In the genomic region with DNA sequence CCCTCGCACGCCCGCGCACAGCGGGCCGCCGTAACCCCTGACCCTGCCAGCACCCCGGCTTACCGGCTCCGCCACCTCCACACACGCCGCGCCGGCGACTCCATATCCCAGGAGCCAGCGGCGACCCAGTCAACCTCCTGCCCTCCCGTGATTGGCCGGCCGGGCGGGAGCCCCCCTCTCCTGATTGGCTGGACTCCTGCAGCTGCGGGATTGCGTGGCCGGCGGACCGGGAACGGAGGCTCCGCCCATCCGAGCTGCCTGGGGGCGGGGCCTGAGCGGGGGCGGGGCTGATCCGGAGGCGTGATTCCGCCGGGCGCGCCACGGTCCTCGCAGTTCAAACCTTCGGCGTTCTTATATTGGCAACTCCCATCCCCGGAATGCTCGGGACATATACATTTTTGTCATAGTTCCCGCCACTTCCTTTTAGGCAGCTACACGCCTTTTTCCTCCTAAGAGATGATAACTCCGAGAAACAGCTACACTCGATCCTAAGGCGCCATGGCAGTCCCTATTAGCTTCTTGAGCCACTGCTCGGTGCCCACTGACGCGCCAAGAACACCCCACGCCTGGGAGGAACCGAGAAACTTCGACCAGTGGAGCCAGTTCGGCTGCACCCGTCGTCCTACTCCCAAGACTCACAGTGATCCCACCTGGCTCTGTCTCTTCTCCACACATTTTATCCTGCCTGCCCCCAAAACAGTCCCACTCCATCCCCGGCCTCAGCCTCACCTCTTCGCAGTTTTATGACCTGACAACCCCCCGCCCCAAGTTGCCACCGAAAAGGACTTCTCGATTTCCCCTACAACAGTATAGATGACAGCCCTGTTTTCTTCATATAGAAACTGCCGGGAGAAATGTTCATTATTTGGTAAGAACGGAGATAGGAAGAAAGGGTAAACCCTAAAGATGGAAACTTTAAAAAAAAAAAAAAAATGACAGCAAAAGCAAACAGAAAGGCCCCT, we compare ENCODE assay signal across 8 mouse cellular contexts. TPM values are rescaled to one million over a fixed set of nuclear protein-coding genes. Genes with fewer than 3 reads are reported as not detected.
DNase-seq lines count a peak whose midpoint lies in the region; ATAC-seq and TF ChIP-seq lines count a peak whose summit lies in the region.

No protein-coding gene starts in this region.

- 1% methylated on average over 64 of the region's 65 CpGs for WGBS in forebrain, embryonic 14.5 days
- 2% methylated on average over 65 of the region's 65 CpGs for WGBS in lung, adult 2 months

- ATAC-seq in cerebellum, adult (ENCODE audit: insufficient number of reproducible peaks, low FRiP score, low TSS enrichment) = peak; percentile 95
- ATAC-seq in forebrain, embryonic 14.5 days = peak; percentile 99
- peak; percentile 78 for ATAC-seq in neutrophil, adult 5-6 weeks (ENCODE audit: extremely low read depth, insufficient number of reproducible peaks, low FRiP score, poor library complexity, severe bottlenecking)

- no peak for TF ChIP-seq CTCF in ES-Bruce4 (IDR thresholded peaks at IDR 0.05; ENCODE audit: low read depth, low read length)
- no peak for TF ChIP-seq CTCF in lung, adult 2 months (IDR thresholded peaks at IDR 0.05; ENCODE audit: insufficient read depth, low read length)

- H3K4me1 ChIP-seq in ES-Bruce4 (ENCODE audit: control insufficient read depth, insufficient read depth, low read length) = no peaks in the 10 kb centered on the region
- H3K4me1 ChIP-seq in forebrain, embryonic 14.5 days (ENCODE audit: control insufficient read depth, insufficient read depth, low read length) = peaks cover 12% of the 10 kb centered on the region
- H3K4me1 ChIP-seq in lung, adult 2 months (ENCODE audit: control insufficient read depth, insufficient read depth, low read length) = peaks cover 7% of the 10 kb centered on the region

- TF ChIP-seq EP300 in ES-Bruce4 (IDR thresholded peaks at IDR 0.05; ENCODE audit: insufficient read depth, low read depth, low read length) = no peak

- peak overlapping the region; percentile 95 for H3K9ac ChIP-seq in ES-Bruce4 (ENCODE audit: low read depth, poor library complexity, severe bottlenecking)
- H3K9ac ChIP-seq in forebrain, embryonic 14.5 days (ENCODE audit: low read length) = peak overlapping the region; percentile 85

- H3K27ac ChIP-seq in ES-Bruce4 (ENCODE audit: insufficient read depth, low read length) = no peak overlapping the region
- H3K27ac ChIP-seq in forebrain, embryonic 14.5 days (ENCODE audit: low read depth, low read length) = no peak overlapping the region

- no peak for TF ChIP-seq POLR2A in ES-Bruce4 (IDR thresholded peaks at IDR 0.05; ENCODE audit: insufficient read depth, low read length)
- peak; percentile 70; the same call in 1 of the 2 replicates for TF ChIP-seq POLR2A in lung, adult 2 months (IDR thresholded peaks at IDR 0.05; ENCODE audit: borderline replicate concordance, extremely low read depth, low read depth, low read length)

- no peaks in the 10 kb centered on the region for H3K9me3 ChIP-seq in ES-Bruce4 (replicated peaks; ENCODE audit: control insufficient read depth, insufficient read depth, low read length, poor library complexity, severe bottlenecking)
- no peaks in the 10 kb centered on the region for H3K9me3 ChIP-seq in forebrain, embryonic 14.5 days (replicated peaks; ENCODE audit: control insufficient read depth, low read length)

- peak overlapping the region; percentile 69 for H3K4me2 ChIP-seq in forebrain, embryonic 14.5 days (ENCODE audit: low read length)

- peak; percentile 97 for DNase-seq in forebrain, embryonic 14.5 days (ENCODE audit: low spot score)
- DNase-seq in heart, postnatal 25 days (ENCODE audit: low spot score) = peak; percentile 94
- DNase-seq in layer of hippocampus, adult 18-20 months (ENCODE audit: low spot score in 2 of 2) = peak; percentile 95 to 97
- peak; percentile 92 for DNase-seq in lung, adult 2 months
- DNase-seq in thymus, adult 18-20 months = peak; percentile 93 to 94

- H3K4me3 ChIP-seq in ES-Bruce4 (ENCODE audit: low read depth, low read length) = peak overlapping the region; percentile 82
- H3K4me3 ChIP-seq in forebrain, embryonic 14.5 days (ENCODE audit: low read depth, low read length) = peak overlapping the region; percentile 93
- H3K4me3 ChIP-seq in lung, adult 2 months (replicated peaks; ENCODE audit: extremely low read depth, low read depth, low read length) = peak overlapping the region; percentile 79

- H3K27me3 ChIP-seq in ES-Bruce4 (ENCODE audit: control insufficient read depth, insufficient read depth, low read length, poor library complexity, severe bottlenecking) = no peaks in the 10 kb centered on the region
- H3K27me3 ChIP-seq in forebrain, embryonic 14.5 days (replicated peaks; ENCODE audit: control insufficient read depth, insufficient read depth, low read length) = peaks cover 23% of the 10 kb centered on the region

- no peaks in the 10 kb centered on the region for H3K36me3 ChIP-seq in ES-Bruce4 (ENCODE audit: control insufficient read depth, insufficient read depth, low read length, poor library complexity, severe bottlenecking)
- no peaks in the 10 kb centered on the region for H3K36me3 ChIP-seq in forebrain, embryonic 14.5 days (ENCODE audit: control insufficient read depth, insufficient read depth, low read length)

- intact Hi-C loops in heart, postnatal 25 days (cut with DNase I) = loop anchor here (5.0 kb wide), 1 partner anchor 34 kb away; no protein-coding TSS in a partner anchor

RNA-seq across cellular contexts. Expression of a gene that starts 1.2 kb away (rescaled TPM):
- polyA plus RNA-seq in ES-Bruce4 (2011; ENCODE audit: insufficient read depth, insufficient read length, low read depth, missing spikeins) = not detected in 2 replicates
- polyA plus RNA-seq in forebrain, embryonic 14.5 days (2014; fragmentation: Nextera tagmentation; extraction: Ambion mirVana) = 0.07 TPM in 1 of 2 replicates, not detected in the other
- not detected for total RNA-seq in heart, postnatal 25 days (2021)
- total RNA-seq in layer of hippocampus, adult 18-20 months (2021) = not detected
- polyA plus RNA-seq in lung, adult 2 months (2012; rRNA removed) = not detected in 2 replicates
- total RNA-seq in neutrophil, adult 5-6 weeks (2017) = not detected in 2 replicates

RNA-seq across cellular contexts. Expression of a gene that starts 1.7 kb away (rescaled TPM):
- polyA plus RNA-seq in ES-Bruce4 (2011; ENCODE audit: insufficient read depth, insufficient read length, low read depth, missing spikeins) = 24.0 and 29.9 TPM in 2 replicates
- polyA plus RNA-seq in forebrain, embryonic 14.5 days (2014; fragmentation: Nextera tagmentation; extraction: Ambion mirVana) = 15.2 and 17.4 TPM in 2 replicates
- 10 to 100 TPM; 52.6 to 56.9 TPM for total RNA-seq in heart, postnatal 25 days (2021)
- total RNA-seq in layer of hippocampus, adult 18-20 months (2021) = 10 to 100 TPM; 55.4 to 58.7 TPM
- polyA plus RNA-seq in lung, adult 2 months (2012; rRNA removed) = 35.5 and 53.2 TPM in 2 replicates
- 7.6 and 7.9 TPM in 2 replicates for total RNA-seq in neutrophil, adult 5-6 weeks (2017)

RNA-seq across cellular contexts. Expression of a gene that starts 45.6 kb away (rescaled TPM):
- 9.5 and 10.3 TPM in 2 replicates for polyA plus RNA-seq in ES-Bruce4 (2011; ENCODE audit: insufficient read depth, insufficient read length, low read depth, missing spikeins)
- 40.5 and 43.1 TPM in 2 replicates for polyA plus RNA-seq in forebrain, embryonic 14.5 days (2014; fragmentation: Nextera tagmentation; extraction: Ambion mirVana)
- 10 to 100 TPM; 13.6 to 14.6 TPM for total RNA-seq in heart, postnatal 25 days (2021)
- total RNA-seq in layer of hippocampus, adult 18-20 months (2021) = 10 to 100 TPM; 58.4 to 61.4 TPM
- polyA plus RNA-seq in lung, adult 2 months (2012; rRNA removed) = 32.6 and 44.4 TPM in 2 replicates
- total RNA-seq in neutrophil, adult 5-6 weeks (2017) = 28.9 and 30.2 TPM in 2 replicates

RNA-seq across cellular contexts. Expression of a gene that starts 58.8 kb away (rescaled TPM):
- polyA plus RNA-seq in ES-Bruce4 (2011; ENCODE audit: insufficient read depth, insufficient read length, low read depth, missing spikeins) = not detected in 2 replicates
- not detected in 2 replicates for polyA plus RNA-seq in forebrain, embryonic 14.5 days (2014; fragmentation: Nextera tagmentation; extraction: Ambion mirVana)
- total RNA-seq in heart, postnatal 25 days (2021) = not detected
- total RNA-seq in layer of hippocampus, adult 18-20 months (2021) = not detected
- not detected in 2 replicates for polyA plus RNA-seq in lung, adult 2 months (2012; rRNA removed)
- not detected in 2 replicates for total RNA-seq in neutrophil, adult 5-6 weeks (2017)
